Mouse (Mus musculus) stomach, embryonic 14.5 days (tissue): ENCODE results near the gene Cstb. TPM values are rescaled to one million over a fixed set of nuclear protein-coding genes. Genes with fewer than 3 reads are reported as not detected.

Source experiments
- ATAC-seq: fragments of 200-750 bp; cut with Nextera tagmentation; 2 replicates; pipeline ENCODE4 v1.8.0; 2017; ENCODE audit warnings: low read depth, moderate TSS enrichment; ENCODE audit not compliant: insufficient number of reproducible peaks, insufficient read depth, low FRiP score
- H3K27ac ChIP-seq: fragments of 300-500 bp; sonication (generic); 2 replicates; pipeline ENCODE4 v1.5.1; 2014; ENCODE audit warnings: mild to moderate bottlenecking, low read length, moderate library complexity, mixed read lengths
- H3K27me3 ChIP-seq: fragments of 300-500 bp; sonication (generic); 2 replicates; pipeline ENCODE4 v1.6.1; 2014; ENCODE audit warnings: low read length, control low read depth, mixed read lengths; ENCODE audit not compliant: control insufficient read depth, insufficient read depth
- H3K36me3 ChIP-seq: fragments of 300-500 bp; sonication (generic); 2 replicates; pipeline ENCODE4 v1.6.1; 2014; ENCODE audit warnings: mild to moderate bottlenecking, control low read depth, low read length, moderate library complexity, mixed read lengths; ENCODE audit not compliant: control insufficient read depth, insufficient read depth
- H3K4me1 ChIP-seq: fragments of 300-500 bp; sonication (generic); 2 replicates; pipeline ENCODE4 v1.6.1; 2014; ENCODE audit warnings: low read length, control low read depth, mixed read lengths; ENCODE audit not compliant: control insufficient read depth, insufficient read depth
- H3K4me2 ChIP-seq: fragments of 300-500 bp; sonication (generic); replicated peaks from 2 replicates; pipeline ENCODE4 v1.6.1; 2014; ENCODE audit warnings: low read depth, low read length, control low read depth
- H3K4me3 ChIP-seq: fragments of 300-500 bp; sonication (generic); 2 replicates; pipeline ENCODE4 v1.5.1; 2014; ENCODE audit warnings: low read depth, low read length, control low read depth
- H3K9ac ChIP-seq: fragments of 300-500 bp; sonication (generic); replicated peaks from 2 replicates; pipeline ENCODE4 v1.6.1; 2014; ENCODE audit warnings: low read depth, mild to moderate bottlenecking, control low read depth, low read length, moderate library complexity, mixed read lengths
- H3K9me3 ChIP-seq: fragments of 300-500 bp; sonication (generic); 2 replicates; pipeline ENCODE4 v1.6.1; 2016; ENCODE audit warnings: low read depth, low read length, control low read depth; ENCODE audit not compliant: control insufficient read depth
- WGBS: fragments of 180-500 bp; shearing (Covaris S2); extraction: QIAGEN DNeasy Blood & Tissue Kit; methylation state at CpG from one replicate; pipeline ENCODE4 v1.1.7; 2014; 5-methylcytosine and 5-hydroxymethylcytosine counted together
- polyA plus RNA-seq: library from polyadenylated mRNA; unstranded; fragments of >200 nt; fragmentation: Nextera tagmentation; extraction: Ambion mirVana; gene quantifications from 2 replicates; pipeline ENCODE4 v1.2.1, GENCODE M21; 2014

Gene Cstb
- polyA plus RNA-seq, 1 experiment from 2014 or later, result 443 TPM

- no peaks in the 10 kb centered on the region for H3K9me3 ChIP-seq
- ATAC-seq, result peak; percentile 60; the same call in 1 of the 2 replicates
- H3K36me3 ChIP-seq, result peaks cover 9% of the 10 kb centered on the region
- no peaks in the 10 kb centered on the region for H3K4me1 ChIP-seq
- H3K9ac ChIP-seq, result no peak overlapping the region
- WGBS, result 11% methylated on average over 17 of the region's 17 CpGs
- peaks cover 3% of the 10 kb centered on the region; the same call in 1 of the 2 replicates for H3K27me3 ChIP-seq
- no peak overlapping the region for H3K4me3 ChIP-seq
- H3K27ac ChIP-seq, result no peak overlapping the region
- H3K4me2 ChIP-seq, result no peak overlapping the region
Observed at GRCm38 (mm10) chr10:78395819-78396624, 29.4 kb upstream of the Cstb start.

DNA sequence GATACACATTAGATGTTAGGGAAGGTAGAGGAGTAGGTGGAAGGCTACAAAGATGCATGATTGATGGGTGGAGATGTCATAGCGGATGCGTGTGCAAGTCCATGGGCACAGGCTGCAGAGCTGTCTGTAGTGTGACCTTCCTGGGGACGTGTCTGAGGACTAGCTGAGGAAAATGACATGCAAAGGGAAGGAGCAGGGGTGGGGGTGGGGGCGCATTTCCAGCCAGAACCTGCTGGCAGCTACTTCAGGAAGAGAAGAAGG lies 28.9 kb upstream of the Cstb start:
- H3K4me2 ChIP-seq, result no peak overlapping the region
- no peaks in the 10 kb centered on the region for H3K4me1 ChIP-seq
- H3K27me3 ChIP-seq, result no peaks in the 10 kb centered on the region; the same call in 1 of the 2 replicates
- H3K9ac ChIP-seq, result no peak overlapping the region
- no peaks in the 10 kb centered on the region for H3K9me3 ChIP-seq
- H3K27ac ChIP-seq, result no peak overlapping the region
- H3K4me3 ChIP-seq, result no peak overlapping the region
- ATAC-seq, result peak; percentile 15; the same call in 1 of the 2 replicates
- peaks cover 14% of the 10 kb centered on the region for H3K36me3 ChIP-seq
- WGBS, result 43% methylated on average over 4 of the region's 4 CpGs

DNA sequence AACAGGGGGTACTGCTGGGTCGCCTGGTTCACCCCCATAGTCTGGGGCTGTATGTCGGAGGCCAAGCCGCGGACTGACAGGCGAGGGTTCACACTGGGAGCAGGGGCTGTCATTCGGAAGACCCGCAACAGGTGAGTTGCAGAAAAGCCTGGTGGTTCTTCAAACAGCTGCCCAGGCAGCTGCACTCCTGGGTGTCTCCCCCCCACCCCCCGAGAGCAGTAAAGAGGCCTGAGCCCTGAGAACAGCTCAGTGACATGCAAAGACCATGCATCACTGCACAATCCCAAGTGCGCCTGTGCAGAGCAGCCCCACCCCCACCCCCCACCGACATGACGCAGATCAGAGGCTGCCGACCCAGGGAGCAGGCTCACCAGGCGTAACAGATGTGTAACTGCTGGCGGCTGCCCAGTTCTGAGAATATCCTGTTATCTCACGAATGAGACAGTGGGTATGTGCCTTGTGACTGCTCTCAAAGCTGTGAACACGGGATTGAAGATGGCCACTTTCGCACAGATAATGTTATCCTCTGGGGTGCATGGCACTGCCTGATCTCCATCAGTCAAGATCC lies 26.3 kb upstream of the Cstb start:
- Histone ChIP-seq H3K9me3 (no peaks in the 10 kb centered on the region), H3K4me1 (no peaks in the 10 kb centered on the region), H3K4me3 (no peak overlapping the region), H3K27me3 (no peaks in the 10 kb centered on the region), H3K4me2 (no peak overlapping the region), H3K27ac (no peak overlapping the region), H3K9ac (no peak overlapping the region), H3K36me3 (peaks cover 39% of the 10 kb centered on the region)
- 0 out of 2 replicates have a peak, but pooled peaks have one; percentile 4 for ATAC-seq
- WGBS, result 46% methylated on average over 17 of the region's 17 CpGs

DNA sequence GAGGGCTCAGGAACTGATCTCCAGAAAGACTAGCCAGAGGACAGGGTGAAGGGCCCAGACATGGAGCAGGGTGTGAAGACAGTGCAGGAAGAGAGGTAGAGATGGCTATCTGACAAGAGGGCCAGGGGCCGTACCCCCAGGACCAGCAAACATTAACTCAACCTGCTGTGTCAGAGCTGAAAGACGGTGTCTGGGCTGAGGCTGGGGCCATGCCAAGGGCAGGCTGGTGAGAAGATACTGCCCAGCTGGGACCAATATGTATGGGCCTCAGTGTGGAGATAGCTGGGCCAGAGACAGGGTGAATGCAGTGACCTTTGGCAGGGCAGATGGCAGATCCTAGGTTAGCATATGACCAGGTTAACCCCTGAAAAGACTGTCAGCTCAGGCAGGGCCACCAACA lies 24.3 kb upstream of the Cstb start:
- Histone ChIP-seq H3K9ac (no peak overlapping the region), H3K27ac (no peak overlapping the region), H3K36me3 (peaks cover 57% of the 10 kb centered on the region), H3K4me2 (no peak overlapping the region), H3K4me1 (no peaks in the 10 kb centered on the region), H3K4me3 (no peak overlapping the region), H3K9me3 (no peaks in the 10 kb centered on the region), H3K27me3 (no peaks in the 10 kb centered on the region)
- 89% methylated on average over 2 of the region's 2 CpGs for WGBS
- no peak for ATAC-seq

- Histone ChIP-seq H3K36me3 (peaks cover 68% of the 10 kb centered on the region), H3K4me2 (no peak overlapping the region), H3K27ac (no peak overlapping the region), H3K9me3 (no peaks in the 10 kb centered on the region), H3K4me1 (no peaks in the 10 kb centered on the region), H3K4me3 (no peak overlapping the region), H3K27me3 (no peaks in the 10 kb centered on the region), H3K9ac (no peak overlapping the region)
- 94% methylated on average over 14 of the region's 14 CpGs for WGBS
- no peak for ATAC-seq
Observed at GRCm38 (mm10) chr10:78402301-78402922, 23.1 kb upstream of the Cstb start.

DNA sequence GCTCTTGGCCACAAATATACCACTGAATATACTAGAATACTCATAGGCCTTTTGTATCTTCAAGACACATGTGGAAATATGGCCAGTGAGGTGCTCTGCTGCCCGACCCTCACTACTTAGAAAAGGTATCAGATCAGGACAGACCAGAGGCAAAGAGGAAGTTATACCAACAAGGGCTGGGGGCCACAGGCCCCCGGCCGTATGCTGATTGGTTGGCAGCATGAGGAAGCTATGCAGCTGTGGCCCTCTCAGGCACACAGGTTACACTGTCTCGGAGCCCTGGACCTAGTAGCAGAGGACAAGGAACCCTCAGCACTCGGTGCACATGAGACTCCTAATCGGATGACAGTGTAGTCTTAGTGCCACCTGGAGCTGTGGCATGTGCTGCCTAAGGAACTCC lies 19.3 kb upstream of the Cstb start:
- 89% methylated on average over 6 of the region's 6 CpGs for WGBS
- H3K9ac ChIP-seq, result no peak overlapping the region

GRCm38 (mm10) chr10:78407132-78407531 lies 18.3 kb upstream of the Cstb start:
- Histone ChIP-seq H3K9ac (no peak overlapping the region), H3K4me1 (0 out of 2 replicates have a peak, but pooled peaks cover 5% of the 10 kb centered on the region), H3K9me3 (no peaks in the 10 kb centered on the region), H3K27me3 (no peaks in the 10 kb centered on the region), H3K4me3 (no peak overlapping the region), H3K27ac (no peak overlapping the region), H3K36me3 (peaks cover 81% of the 10 kb centered on the region), H3K4me2 (no peak overlapping the region)
- 92% methylated on average over 4 of the region's 4 CpGs for WGBS
- no peak for ATAC-seq

More for the DNA sequence above, 19.3 kb upstream of the Cstb start:
- Histone ChIP-seq H3K36me3 (peaks cover 90% of the 10 kb centered on the region), H3K9me3 (no peaks in the 10 kb centered on the region), H3K4me1 (no peaks in the 10 kb centered on the region), H3K4me3 (no peak overlapping the region), H3K27ac (no peak overlapping the region), H3K27me3 (no peaks in the 10 kb centered on the region), H3K4me2 (no peak overlapping the region)
- no peak for ATAC-seq

DNA sequence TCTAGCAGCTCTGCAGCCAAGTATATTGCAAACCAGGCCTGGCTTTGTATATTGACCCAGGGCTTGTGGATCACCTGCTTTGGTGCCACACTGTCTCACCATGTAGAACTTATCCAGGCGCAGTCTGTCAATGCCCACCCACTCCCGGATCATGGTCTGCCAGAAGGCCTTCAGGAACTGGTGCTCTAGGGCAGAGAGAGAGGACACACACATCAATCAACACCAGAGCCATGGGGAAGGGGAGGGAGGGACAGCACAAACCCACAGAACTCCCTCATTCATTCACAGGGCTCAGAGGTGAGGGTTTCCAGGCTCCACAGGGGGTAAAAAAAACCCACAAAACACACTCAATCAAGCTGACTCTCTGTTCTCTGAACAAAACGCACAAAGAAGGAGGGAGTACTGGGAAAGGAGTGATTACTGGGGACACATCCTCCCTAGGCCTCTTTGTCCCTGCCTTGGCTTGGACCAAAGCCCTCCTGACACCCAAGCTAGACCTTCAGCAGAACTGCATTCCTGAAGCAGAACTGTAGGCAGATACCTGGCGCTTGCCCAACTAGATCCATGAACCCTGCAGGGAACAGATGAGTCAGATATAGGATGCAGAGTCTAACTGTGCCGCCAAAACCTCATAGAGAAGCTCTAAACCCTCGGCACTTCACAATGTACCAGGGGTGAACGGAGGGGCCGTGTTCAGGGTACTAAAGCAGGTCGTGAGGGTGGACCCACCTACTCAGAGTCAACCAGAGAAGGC lies 16.3 kb upstream of the Cstb start:
- no peaks in the 10 kb centered on the region for H3K9me3 ChIP-seq
- H3K27me3 ChIP-seq, result no peaks in the 10 kb centered on the region
- no peak overlapping the region for H3K27ac ChIP-seq
- ATAC-seq, result no peak
- peaks cover 61% of the 10 kb centered on the region for H3K36me3 ChIP-seq
- peaks cover 8% of the 10 kb centered on the region; the same call in 1 of the 2 replicates for H3K4me1 ChIP-seq
- no peak overlapping the region for H3K9ac ChIP-seq
- H3K4me3 ChIP-seq, result no peak overlapping the region
- 84% methylated on average over 9 of the region's 9 CpGs for WGBS
- no peak overlapping the region for H3K4me2 ChIP-seq
